Mouse (Mus musculus) brain, embryonic 14.5 days (tissue): ENCODE measurements around the gene Hrh3. TPM values are rescaled to one million over a fixed set of nuclear protein-coding genes. Genes with fewer than 3 reads are reported as not detected.
A peak's percentile ranks its signal among the peaks of the same experiment; 100 is the strongest.

Experiments used
- DNase-seq: peaks from one replicate; pipeline ENCODE4 v3.0.0-alpha.2; 2011; ENCODE audit warnings: low read depth
- CTCF ChIP-seq: fragments of 200-500 bp; IDR thresholded peaks from 2 replicates; pipeline ENCODE4 v1.5.1; 2012; ENCODE audit warnings: inconsistent platforms, mild to moderate bottlenecking, moderate library complexity, borderline replicate concordance; ENCODE audit not compliant: insufficient read depth, insufficient read length; ENCODE audit errors: extremely low read depth
- POLR2A ChIP-seq: fragments of 200-500 bp; IDR thresholded peaks from 2 replicates; pipeline ENCODE4 v1.6.1; 2012; ENCODE audit warnings: mild to moderate bottlenecking, inconsistent platforms, borderline replicate concordance; ENCODE audit not compliant: poor library complexity, insufficient read depth, insufficient read length, severe bottlenecking; ENCODE audit errors: extremely low read depth
- polyA plus RNA-seq: library from polyadenylated mRNA; depleted of rRNA; stranded (reverse); fragments of >200 nt; gene quantifications from 2 replicates; pipeline ENCODE4 v1.2.3, GENCODE M21; 2012; rRNA removed

Hrh3 gene
- polyA plus RNA-seq, 1 experiment: 11.0 TPM

DNA sequence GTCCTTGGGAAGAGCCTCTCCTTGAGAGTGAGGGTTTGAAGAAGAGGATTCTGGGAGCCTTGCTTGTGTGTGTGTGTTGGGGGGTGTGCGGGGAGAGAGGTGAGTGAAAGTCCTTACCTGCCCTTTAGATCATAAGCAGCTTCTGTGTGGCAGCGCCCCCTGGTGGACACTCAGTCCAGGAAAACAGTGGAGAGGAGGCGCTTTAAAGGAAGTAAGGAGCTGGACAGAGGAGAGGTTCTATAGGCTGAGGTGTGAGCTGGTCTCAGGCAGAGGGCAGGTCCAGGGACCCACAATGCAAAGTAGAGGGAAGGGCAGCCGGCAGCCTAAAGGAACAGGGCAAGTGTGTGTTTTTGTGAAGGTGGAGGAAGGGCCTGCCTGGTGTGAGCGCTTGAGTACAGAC, 53.3 kb downstream of the Hrh3 start:
- DNase-seq: peak; percentile 82
- TF ChIP-seq POLR2A (no peak), CTCF (peak; percentile 91)

Other genes starting within 250 kb of the Hrh3 start
- gene Taf4, start 127.8 kb downstream of the Hrh3 start, polyA plus RNA-seq: 15.7 and 20.8 TPM in 2 replicates
- 177 TPM in 2 replicates for gene Lsm14b, start 79.5 kb downstream of the Hrh3 start, polyA plus RNA-seq
- gene Psma7, start 62.1 kb downstream of the Hrh3 start, polyA plus RNA-seq: 324 and 394 TPM in 2 replicates
- gene Ss18l1, start 62.0 kb downstream of the Hrh3 start, polyA plus RNA-seq: 50.2 and 73.1 TPM in 2 replicates
- 36.3 and 39.7 TPM in 2 replicates for gene Mtg2, start 33.9 kb downstream of the Hrh3 start, polyA plus RNA-seq
- gene Osbpl2, start 14.8 kb upstream of the Hrh3 start, polyA plus RNA-seq: 35.8 and 47.8 TPM in 2 replicates
- 124 and 148 TPM in 2 replicates for gene Adrm1, start 67.0 kb upstream of the Hrh3 start, polyA plus RNA-seq
- gene Lama5, start 121.4 kb upstream of the Hrh3 start, polyA plus RNA-seq: 7.7 and 9.5 TPM in 2 replicates
- 2,108 and 3,314 TPM in 2 replicates for gene Rps21, start 152.9 kb upstream of the Hrh3 start, polyA plus RNA-seq
- gene Cables2, start 169.0 kb upstream of the Hrh3 start, polyA plus RNA-seq: 58.9 and 62.5 TPM in 2 replicates
- gene Rbbp8nl, start 185.4 kb upstream of the Hrh3 start, polyA plus RNA-seq: 0.04 and 0.08 TPM in 2 replicates
- 0.04 TPM in 1 of 2 replicates, not detected in the other for gene Gata5, start 230.2 kb upstream of the Hrh3 start, polyA plus RNA-seq